Comparison of ENCODE assay signal across 15 mouse cellular contexts in the genomic region with DNA sequence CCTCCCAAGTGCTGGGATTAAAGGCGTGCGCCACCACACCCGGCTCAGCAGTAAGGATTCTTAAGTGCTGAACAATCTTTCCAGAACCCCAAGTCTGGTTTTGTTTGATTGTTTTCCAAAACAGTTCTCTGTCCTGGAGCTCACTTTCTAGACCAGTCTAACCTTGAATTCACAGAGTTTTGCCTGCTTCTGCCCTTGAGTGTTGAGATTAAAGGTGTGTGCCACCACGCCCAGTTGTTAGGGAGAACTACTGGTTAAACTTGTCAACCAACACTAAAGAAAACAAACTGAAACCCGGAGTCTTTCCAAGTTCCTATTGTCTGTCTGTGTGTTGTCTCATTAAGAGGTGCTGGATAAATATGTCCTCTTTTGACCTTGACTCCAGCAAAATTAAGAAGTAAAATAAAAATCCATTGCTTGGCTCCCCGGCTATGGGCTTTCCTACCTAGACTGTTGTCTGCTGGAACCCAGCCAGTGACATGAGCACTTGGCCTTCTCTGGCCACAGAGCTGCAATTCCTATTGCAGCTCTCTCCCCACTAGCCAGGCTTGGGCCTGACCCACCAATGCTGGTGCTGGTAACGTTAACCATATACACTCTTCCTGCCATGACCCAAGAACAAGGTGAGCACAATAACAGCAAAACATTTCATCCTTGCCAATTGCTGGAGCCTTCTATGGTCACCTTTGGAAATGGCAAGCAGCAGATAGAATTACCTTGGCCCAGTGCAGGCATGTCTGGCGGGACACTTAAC. TPM values are rescaled to one million over a fixed set of nuclear protein-coding genes. Genes with fewer than 3 reads are reported as not detected.
DNase-seq lines count a peak whose midpoint lies in the region; ATAC-seq and TF ChIP-seq lines count a peak whose summit lies in the region.
"Had no signal": no experiment of that assay in that cellular context is flagged by ENCODE, and none has a peak within 500 bp of the region (broad histone marks: within the 10 kb centered on the region; RNA-seq: fewer than 3 reads in every experiment).

No protein-coding gene starts in this region.

- no peak for TF ChIP-seq CTCF in heart, adult 2 months (IDR thresholded peaks at IDR 0.05)
- no peak for TF ChIP-seq CTCF in E14TG2a.4 (conservative IDR thresholded peaks at IDR 0.05; ENCODE audit: low read length)

- TF ChIP-seq POLR2A in heart, adult 2 months (IDR thresholded peaks at IDR 0.05; ENCODE audit: insufficient read depth, low read depth, low read length) = no peak

- no peaks in the 10 kb centered on the region for H3K9me3 ChIP-seq in heart, embryonic 11.5 days (replicated peaks; ENCODE audit: control insufficient read depth, low read length)
- no peaks in the 10 kb centered on the region for H3K9me3 ChIP-seq in E14TG2a.4 (ENCODE audit: low read length)
- H3K9me3 ChIP-seq in forebrain, embryonic 10.5 days = no peaks in the 10 kb centered on the region
- no peaks in the 10 kb centered on the region for H3K9me3 ChIP-seq in midbrain, embryonic 10.5 days (replicated peaks)
- H3K9me3 ChIP-seq: embryonic facial prominence, embryonic 13.5 days; hindbrain, embryonic 13.5 days; liver, embryonic 15.5 days; midbrain, embryonic 12.5 days had no signal

- H3K79me2 ChIP-seq in heart, adult 2 months (replicated peaks; ENCODE audit: control insufficient read depth, insufficient read depth, low read length) = no peaks in the 10 kb centered on the region

- ATAC-seq in heart, embryonic 11.5 days (replicated peaks; ENCODE audit: insufficient number of reproducible peaks, low FRiP score, low TSS enrichment) = no peak
- ATAC-seq: activated CD4-positive, CD25-positive, alpha-beta regulatory T cell, adult 4 months had no signal

- no peak overlapping the region for H3K9ac ChIP-seq in heart, adult 2 months (ENCODE audit: low read depth, low read length)
- no peak overlapping the region for H3K9ac ChIP-seq in heart, embryonic 11.5 days (ENCODE audit: low read depth, low read length)
- H3K9ac ChIP-seq: embryonic facial prominence, embryonic 13.5 days; hindbrain, embryonic 13.5 days; liver, embryonic 15.5 days; midbrain, embryonic 12.5 days had no signal

- H3K36me3 ChIP-seq in heart, adult 2 months (ENCODE audit: control insufficient read depth, insufficient read depth, low read length) = no peaks in the 10 kb centered on the region
- no peaks in the 10 kb centered on the region for H3K36me3 ChIP-seq in heart, embryonic 11.5 days (ENCODE audit: control insufficient read depth, insufficient read depth, low read length)
- H3K36me3 ChIP-seq in E14TG2a.4 (ENCODE audit: insufficient read depth, low read length) = peaks cover 36% of the 10 kb centered on the region
- no peaks in the 10 kb centered on the region for H3K36me3 ChIP-seq in forebrain, embryonic 10.5 days (replicated peaks)
- no peaks in the 10 kb centered on the region for H3K36me3 ChIP-seq in midbrain, embryonic 10.5 days
- H3K36me3 ChIP-seq: embryonic facial prominence, embryonic 13.5 days; hindbrain, embryonic 13.5 days; liver, embryonic 15.5 days; midbrain, embryonic 12.5 days had no signal

- no peak overlapping the region for H3K4me3 ChIP-seq in heart, adult 2 months
- no peak overlapping the region for H3K4me3 ChIP-seq in heart, embryonic 11.5 days (ENCODE audit: low read depth, low read length)
- peak overlapping the region; percentile 80 for H3K4me3 ChIP-seq in E14TG2a.4 (replicated peaks; ENCODE audit: low read length)
- no peak overlapping the region for H3K4me3 ChIP-seq in forebrain, embryonic 10.5 days
- H3K4me3 ChIP-seq in midbrain, embryonic 10.5 days = no peak overlapping the region
- H3K4me3 ChIP-seq: embryonic facial prominence, embryonic 13.5 days; hindbrain, embryonic 13.5 days; liver, embryonic 15.5 days; midbrain, embryonic 12.5 days had no signal

- WGBS in heart, adult 2 months = 65% methylated on average over 8 of the region's 8 CpGs
- WGBS in heart, embryonic 11.5 days (ENCODE audit: insufficient replicate concordance) = 88% methylated on average over 8 of the region's 8 CpGs
- 93% methylated on average over 8 of the region's 8 CpGs for WGBS in forebrain, embryonic 10.5 days
- 91% methylated on average over 8 of the region's 8 CpGs for WGBS in midbrain, embryonic 10.5 days

- H3K27ac ChIP-seq in heart, adult 2 months = peak overlapping the region; percentile 10
- no peak overlapping the region for H3K27ac ChIP-seq in heart, embryonic 11.5 days (ENCODE audit: low read depth, low read length)
- no peak overlapping the region for H3K27ac ChIP-seq in forebrain, embryonic 10.5 days
- H3K27ac ChIP-seq in midbrain, embryonic 10.5 days (replicated peaks) = no peak overlapping the region
- H3K27ac ChIP-seq: embryonic facial prominence, embryonic 13.5 days; hindbrain, embryonic 13.5 days; liver, embryonic 15.5 days; midbrain, embryonic 12.5 days had no signal

- H3K4me1 ChIP-seq in heart, adult 2 months (ENCODE audit: control insufficient read depth, insufficient read depth, low read length) = peaks cover 3% of the 10 kb centered on the region; the same call in 1 of the 2 replicates
- no peaks in the 10 kb centered on the region for H3K4me1 ChIP-seq in heart, embryonic 11.5 days (ENCODE audit: control insufficient read depth, insufficient read depth, low read length)
- H3K4me1 ChIP-seq in E14TG2a.4 (replicated peaks; ENCODE audit: low read depth, low read length) = peaks cover 66% of the 10 kb centered on the region
- H3K4me1 ChIP-seq in forebrain, embryonic 10.5 days = no peaks in the 10 kb centered on the region
- H3K4me1 ChIP-seq in midbrain, embryonic 10.5 days = no peaks in the 10 kb centered on the region
- H3K4me1 ChIP-seq: embryonic facial prominence, embryonic 13.5 days; hindbrain, embryonic 13.5 days; liver, embryonic 15.5 days; midbrain, embryonic 12.5 days had no signal

- H3K4me2 ChIP-seq in heart, embryonic 11.5 days = no peak overlapping the region
- H3K4me2 ChIP-seq: embryonic facial prominence, embryonic 13.5 days; hindbrain, embryonic 13.5 days; liver, embryonic 15.5 days; midbrain, embryonic 12.5 days had no signal

- intact Hi-C loops in heart, adult 2 months (cut with DNase I) = no loop called here

- no peak for TF ChIP-seq EP300 in heart, adult 2 months (IDR thresholded peaks at IDR 0.05; ENCODE audit: insufficient read depth, low read depth, low read length)

- DNase-seq in heart, adult 2 months = peak; percentile 35 to 40
- DNase-seq in adipocyte (ENCODE audit: low spot score) = peak; percentile 25
- peak; percentile 71 for DNase-seq in gastrocnemius, postnatal 25 days
- DNase-seq in spleen, postnatal 10 days (ENCODE audit: low spot score in 2 of 2) = no peak
- no peak for DNase-seq in forebrain, embryonic 10.5 days (ENCODE audit: extremely low spot score, low spot score)
- DNase-seq in midbrain, embryonic 10.5 days (ENCODE audit: low spot score) = no peak
- DNase-seq: retina, postnatal 1 day; thymus, postnatal 36 days had no signal

- H3K27me3 ChIP-seq in heart, adult 2 months (ENCODE audit: control insufficient read depth, insufficient read depth, low read length) = no peaks in the 10 kb centered on the region
- no peaks in the 10 kb centered on the region for H3K27me3 ChIP-seq in heart, embryonic 11.5 days (ENCODE audit: control insufficient read depth, insufficient read depth, low read length)
- H3K27me3 ChIP-seq in E14TG2a.4 (ENCODE audit: insufficient read depth, low read length) = no peaks in the 10 kb centered on the region
- no peaks in the 10 kb centered on the region for H3K27me3 ChIP-seq in forebrain, embryonic 10.5 days (ENCODE audit: poor library complexity, severe bottlenecking)
- no peaks in the 10 kb centered on the region for H3K27me3 ChIP-seq in midbrain, embryonic 10.5 days (ENCODE audit: low read depth, poor library complexity, severe bottlenecking)
- H3K27me3 ChIP-seq: embryonic facial prominence, embryonic 13.5 days; hindbrain, embryonic 13.5 days; liver, embryonic 15.5 days; midbrain, embryonic 12.5 days had no signal

RNA-seq across cellular contexts. Expression of gene Klf9, which starts 51.1 kb away (rescaled TPM):
- total RNA-seq in heart, adult 2 months (2021) = 100 to 1,000 TPM; 121 to 142 TPM
- polyA plus RNA-seq in heart, adult 2 months (2012; rRNA removed) = 40.3 and 47.1 TPM in 2 replicates
- 1.2 and 1.6 TPM in 2 replicates for polyA plus RNA-seq in heart, embryonic 11.5 days (2014; fragmentation: Nextera tagmentation; extraction: Ambion mirVana)
- total RNA-seq in gastrocnemius, postnatal 25 days (2021) = 100 to 1,000 TPM in 1 of 2 experiments, 10 to 100 TPM in 1; 98.1 to 101 TPM
- polyA plus RNA-seq in forebrain, embryonic 10.5 days (2016; fragmentation: Nextera tagmentation; extraction: Ambion mirVana) = 0.81 and 0.95 TPM in 2 replicates
- 0.87 and 0.91 TPM in 2 replicates for polyA plus RNA-seq in midbrain, embryonic 10.5 days (2016; fragmentation: Nextera tagmentation; extraction: Ambion mirVana)

Comparison
In these comparisons a context has a peak if more than half of its experiments do, and no peak if none do; other contexts are left out.
1. RNA of gene Klf9, which starts 51.1 kb away (polyA plus RNA-seq): 40.3 to 47.1 TPM in heart, adult 2 months; 1.2 to 1.6 TPM in heart, embryonic 11.5 days, 0.87 to 0.91 TPM in midbrain, embryonic 10.5 days and 0.81 to 0.95 TPM in forebrain, embryonic 10.5 days; every median in the first group is over 10 times any median in the second.
2. DNase-seq: peak in heart, adult 2 months (2 of 2), adipocyte (single experiment) and gastrocnemius, postnatal 25 days (single experiment); none in spleen, postnatal 10 days (0 of 2), forebrain, embryonic 10.5 days (single experiment) and midbrain, embryonic 10.5 days (single experiment).